In genomic region chr6:146460936-146461335, GRCm38 (mm10) we compare ENCODE assay signal across 18 mouse cellular contexts. TPM values are rescaled to one million over a fixed set of nuclear protein-coding genes. Genes with fewer than 3 reads are reported as not detected.
DNase-seq lines count a peak whose midpoint lies in the region; ATAC-seq lines count a peak whose summit lies in the region.
"Had no signal": no experiment of that assay in that cellular context is flagged by ENCODE, and none has a peak within 500 bp of the region (broad histone marks: within the 10 kb centered on the region; RNA-seq: fewer than 3 reads in every experiment).

No protein-coding gene starts in this region.

- H3K4me1 ChIP-seq in intestine, embryonic 15.5 days (replicated peaks): no peaks in the 10 kb centered on the region
- no peaks in the 10 kb centered on the region for H3K4me1 ChIP-seq in limb, embryonic 10.5 days
- H3K4me1 ChIP-seq: neural tube, embryonic 15.5 days had no signal

- H3K27ac ChIP-seq in intestine, embryonic 15.5 days: no peak overlapping the region
- H3K27ac ChIP-seq in limb, embryonic 10.5 days: no peak overlapping the region
- H3K27ac ChIP-seq: embryonic facial prominence, embryonic 12.5 days; hindbrain, embryonic 13.5 days; layer of hippocampus, adult 2 months; midbrain, embryonic 12.5 days; neural tube, embryonic 15.5 days had no signal

- 31% methylated on average over 8 of the region's 8 CpGs for WGBS in intestine, embryonic 15.5 days
- WGBS in limb, embryonic 10.5 days: 68% methylated on average over 8 of the region's 8 CpGs

- H3K36me3 ChIP-seq in intestine, embryonic 15.5 days: no peaks in the 10 kb centered on the region
- H3K36me3 ChIP-seq in limb, embryonic 10.5 days: no peaks in the 10 kb centered on the region
- H3K36me3 ChIP-seq: embryonic facial prominence, embryonic 12.5 days; hindbrain, embryonic 13.5 days; midbrain, embryonic 12.5 days; neural tube, embryonic 15.5 days had no signal

- H3K4me3 ChIP-seq in intestine, embryonic 15.5 days (replicated peaks): no peak overlapping the region
- H3K4me3 ChIP-seq in limb, embryonic 10.5 days: no peak overlapping the region
- H3K4me3 ChIP-seq: embryonic facial prominence, embryonic 12.5 days; hindbrain, embryonic 13.5 days; layer of hippocampus, adult 2 months; midbrain, embryonic 12.5 days; neural tube, embryonic 15.5 days had no signal

- no peak overlapping the region for H3K4me2 ChIP-seq in intestine, embryonic 15.5 days (replicated peaks)
- H3K4me2 ChIP-seq: embryonic facial prominence, embryonic 12.5 days; hindbrain, embryonic 13.5 days; midbrain, embryonic 12.5 days; neural tube, embryonic 15.5 days had no signal

- intact Hi-C loops in left cerebral cortex, postnatal 36 days (cut with DNase I): no loop called here

- DNase-seq in thymus, postnatal 0 days (ENCODE audit: low spot score): peak; percentile 57
- no peak for DNase-seq in thymus, adult 18-20 months
- DNase-seq in kidney, postnatal 36 days: peak; percentile 50 to 60
- no peak for DNase-seq in left cerebral cortex, postnatal 36 days (ENCODE audit: low spot score in 2 of 2)
- DNase-seq in limb, embryonic 10.5 days (ENCODE audit: low spot score): no peak
- no peak for DNase-seq in right cerebral cortex, postnatal 14 days
- DNase-seq: cerebellum, postnatal 14 days; liver; lung, postnatal 36 days; retina, postnatal 1 day; thymus, postnatal 4 days had no signal

- H3K9ac ChIP-seq in intestine, embryonic 15.5 days: no peak overlapping the region
- H3K9ac ChIP-seq: embryonic facial prominence, embryonic 12.5 days; hindbrain, embryonic 13.5 days; midbrain, embryonic 12.5 days; neural tube, embryonic 15.5 days had no signal

- no peaks in the 10 kb centered on the region for H3K9me3 ChIP-seq in intestine, embryonic 15.5 days
- no peaks in the 10 kb centered on the region for H3K9me3 ChIP-seq in limb, embryonic 10.5 days (replicated peaks)
- H3K9me3 ChIP-seq: embryonic facial prominence, embryonic 12.5 days; hindbrain, embryonic 13.5 days; midbrain, embryonic 12.5 days; neural tube, embryonic 15.5 days had no signal

- no peaks in the 10 kb centered on the region for H3K27me3 ChIP-seq in intestine, embryonic 15.5 days (replicated peaks)
- H3K27me3 ChIP-seq in limb, embryonic 10.5 days (ENCODE audit: low read depth, poor library complexity, severe bottlenecking): no peaks in the 10 kb centered on the region
- H3K27me3 ChIP-seq: embryonic facial prominence, embryonic 12.5 days; hindbrain, embryonic 13.5 days; midbrain, embryonic 12.5 days; neural tube, embryonic 15.5 days had no signal

- ATAC-seq in intestine, embryonic 15.5 days: peak; percentile 85
- ATAC-seq: CD4-positive, CD25-positive, alpha-beta regulatory T cell, adult 4 months had no signal

RNA-seq across cellular contexts. Expression of gene Itpr2, which starts 41.1 kb away (rescaled TPM):
- 92.8 and 138 TPM in 2 replicates for polyA plus RNA-seq in thymus, postnatal 0 days (2015; fragmentation: Nextera tagmentation; extraction: Ambion mirVana)
- polyA plus RNA-seq in intestine, embryonic 15.5 days (2015; fragmentation: Nextera tagmentation; extraction: Ambion mirVana): 8.8 and 10.0 TPM in 2 replicates
- 10 to 100 TPM; 11.9 to 17.1 TPM for total RNA-seq in left cerebral cortex, postnatal 36 days (2021)
- 3.7 and 3.8 TPM in 2 replicates for polyA plus RNA-seq in limb, embryonic 10.5 days (2016; fragmentation: Nextera tagmentation; extraction: Ambion mirVana)

Comparison
In these comparisons a context has a peak if more than half of its experiments do, and no peak if none do; other contexts are left out.
1. DNase-seq: peak in thymus, postnatal 0 days (single experiment) and kidney, postnatal 36 days (2 of 2); none in thymus, adult 18-20 months (0 of 2), left cerebral cortex, postnatal 36 days (0 of 2), limb, embryonic 10.5 days (single experiment) and right cerebral cortex, postnatal 14 days (single experiment).